Mouse (Mus musculus) spleen, postnatal 10 days (tissue): ENCODE results near the gene Cyth3.

Experiments
- DNase-seq, 2 experiments: peaks; one replicate each; pipeline ENCODE4 v3.0.0; 2021 to 2022; ENCODE audit warnings: low spot score in 2 of 2

The Cyth3 gene

GRCm38 (mm10) chr5:143616116-143616515 lies 6.1 kb upstream of the Cyth3 start:
- DNase-seq = no peak

- no peak for DNase-seq
Measured at GRCm38 (mm10) chr5:143616657-143617329, 5.5 kb upstream of the Cyth3 start.

- no peak for DNase-seq
Measured at GRCm38 (mm10) chr5:143617487-143618209, 4.6 kb upstream of the Cyth3 start.

- DNase-seq = peak in 1 of 2 experiments; percentile 3
Measured at GRCm38 (mm10) chr5:143618585-143618984, 3.7 kb upstream of the Cyth3 start.

- DNase-seq = no peak
Measured at GRCm38 (mm10) chr5:143620196-143620595, 2.1 kb upstream of the Cyth3 start.

- peak; percentile 14 to 51 for DNase-seq
Measured at GRCm38 (mm10) chr5:143620941-143621340, 1.3 kb upstream of the Cyth3 start.

GRCm38 (mm10) chr5:143622623-143623150 lies 440 bp downstream of the Cyth3 start:
- peak in 1 of 2 experiments; percentile 64 for DNase-seq

- peak in 1 of 2 experiments; percentile 36 for DNase-seq
Measured at GRCm38 (mm10) chr5:143623356-143624295, 1.4 kb downstream of the Cyth3 start.

GRCm38 (mm10) chr5:143624449-143624848 lies 2.2 kb downstream of the Cyth3 start:
- no peak for DNase-seq

GRCm38 (mm10) chr5:143625497-143625896 lies 3.2 kb downstream of the Cyth3 start:
- peak in 1 of 2 experiments; percentile 60 for DNase-seq

- DNase-seq = peak in 1 of 2 experiments; percentile 42
Measured at GRCm38 (mm10) chr5:143625940-143626588, 3.8 kb downstream of the Cyth3 start.

GRCm38 (mm10) chr5:143627507-143627906 lies 5.3 kb downstream of the Cyth3 start:
- DNase-seq = no peak

- DNase-seq = no peak
Measured at GRCm38 (mm10) chr5:143627926-143628325, 5.7 kb downstream of the Cyth3 start.

- DNase-seq = no peak
Measured at GRCm38 (mm10) chr5:143629686-143630085, 7.4 kb downstream of the Cyth3 start.

- no peak for DNase-seq
Measured at GRCm38 (mm10) chr5:143630214-143630613, 8.0 kb downstream of the Cyth3 start.

GRCm38 (mm10) chr5:143630738-143631137 lies 8.5 kb downstream of the Cyth3 start:
- DNase-seq = no peak

- DNase-seq = no peak
Measured at GRCm38 (mm10) chr5:143631559-143631958, 9.3 kb downstream of the Cyth3 start.

- no peak for DNase-seq
Measured at GRCm38 (mm10) chr5:143632674-143633557, 10.7 kb downstream of the Cyth3 start.

GRCm38 (mm10) chr5:143633558-143633871 lies 11.3 kb downstream of the Cyth3 start:
- peak in 1 of 2 experiments; percentile 49 for DNase-seq

- DNase-seq = no peak
Measured at GRCm38 (mm10) chr5:143633877-143634276, 11.6 kb downstream of the Cyth3 start.
